20 mouse cellular contexts compared by ENCODE assay signal in the genomic region with DNA sequence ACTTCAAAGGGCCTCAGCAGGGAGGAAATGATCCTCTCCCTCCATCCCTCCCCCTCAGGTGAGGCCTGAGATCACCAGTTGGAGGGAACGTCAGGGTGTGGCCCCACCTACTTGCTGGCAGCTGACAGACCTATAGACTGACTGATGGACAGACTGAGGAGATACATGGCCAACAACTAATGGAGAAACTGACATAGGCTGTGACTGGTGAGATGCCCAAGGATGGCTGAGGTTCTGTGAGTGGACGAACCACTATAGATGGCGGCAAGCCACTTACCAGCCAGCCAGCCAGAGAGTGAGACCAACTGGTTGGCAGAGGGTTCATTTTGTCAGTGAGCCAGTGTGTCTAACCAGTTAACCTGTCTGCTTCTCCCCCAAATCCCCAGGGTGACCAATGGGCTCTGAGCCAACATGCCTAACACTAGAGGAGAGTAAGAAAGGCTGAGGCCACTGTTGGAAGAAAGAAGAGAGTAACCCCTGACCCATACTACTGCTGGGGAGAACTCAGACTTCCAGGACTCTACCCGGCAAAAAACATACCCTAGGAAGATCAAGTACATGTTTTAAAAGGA.
DNase-seq lines count a peak whose midpoint lies in the region; ATAC-seq and TF ChIP-seq lines count a peak whose summit lies in the region.
"Had no signal": no experiment of that assay in that cellular context is flagged by ENCODE, and none has a peak within 500 bp of the region (broad histone marks: within the 10 kb centered on the region; RNA-seq: fewer than 3 reads in every experiment).

No protein-coding gene starts in this region.

- WGBS in kidney, embryonic 14.5 days: 72% methylated on average over 4 of the region's 4 CpGs

- dilution Hi-C loops in CH12.LX (cut with MboI; ENCODE audit: extremely low pct_ligation_motif_present, extremely low pct_unique_long_range_greater_than_20kb, low sequenced_read_pairs): no loop called here

- 0 out of 2 replicates have a peak, but pooled peaks have one; percentile 16 for ATAC-seq in kidney, embryonic 14.5 days (ENCODE audit: low FRiP score, low TSS enrichment)
- ATAC-seq: forebrain, embryonic 14.5 days; intestine, postnatal 0 days had no signal

- no peak for TF ChIP-seq RAD21 in CH12.LX (IDR thresholded peaks at IDR 0.05; ENCODE audit: low read depth, low read length)

- DNase-seq in adrenal gland, postnatal 25 days: peak; percentile 25
- no peak for DNase-seq in adrenal gland, adult 8-10 months
- DNase-seq in heart, adult 11 months: peak; percentile 71
- no peak for DNase-seq in heart, postnatal 36 days
- DNase-seq in kidney, adult 9 months: no peak
- peak; percentile 52 for DNase-seq in CH12.LX (ENCODE audit: extremely low read depth)
- DNase-seq: cerebellum, adult 11-12 months; cerebellum, adult 9-11 months; embryo, embryonic 11 days; gastrocnemius, postnatal 10 days; heart, postnatal 4 days; kidney, adult 8-10 months had no signal

- intact Hi-C loops in heart, postnatal 36 days (cut with DNase I): no loop called here

- H3K27ac ChIP-seq in kidney, embryonic 14.5 days (ENCODE audit: low read depth, low read length): no peak overlapping the region
- no peak overlapping the region for H3K27ac ChIP-seq in CH12.LX (ENCODE audit: insufficient read depth, low read depth)
- H3K27ac ChIP-seq: embryonic facial prominence, embryonic 15.5 days; forebrain, embryonic 10.5 days; hindbrain, embryonic 13.5 days had no signal

- TF ChIP-seq POLR2A in CH12.LX (IDR thresholded peaks at IDR 0.05; ENCODE audit: low read depth, low read length): no peak

- TF ChIP-seq CTCF in CH12.LX (conservative IDR thresholded peaks at IDR 0.05 in 1 of 2, IDR thresholded peaks at IDR 0.05 in 1 of 2; ENCODE audit: low read depth in 2 of 2, low read length in 2 of 2): no peak

- H3K4me2 ChIP-seq in kidney, embryonic 14.5 days (replicated peaks; ENCODE audit: low read depth, low read length): no peak overlapping the region
- no peak overlapping the region for H3K4me2 ChIP-seq in CH12.LX (ENCODE audit: insufficient read depth, low read depth, poor library complexity, severe bottlenecking)
- H3K4me2 ChIP-seq: embryonic facial prominence, embryonic 15.5 days; heart, embryonic 12.5 days; hindbrain, embryonic 13.5 days had no signal

- in situ Hi-C loops in CH12.LX (cut with MboI; ENCODE audit: low pct_ligation_motif_present, low pct_unique_long_range_greater_than_20kb, low sequenced_read_pairs): no loop called here

- H3K27me3 ChIP-seq in kidney, embryonic 14.5 days (ENCODE audit: control insufficient read depth, insufficient read depth, low read length): no peaks in the 10 kb centered on the region
- peaks cover 5% of the 10 kb centered on the region for H3K27me3 ChIP-seq in CH12.LX (replicated peaks)
- H3K27me3 ChIP-seq: heart, embryonic 12.5 days; hindbrain, embryonic 13.5 days had no signal

- no peaks in the 10 kb centered on the region for H3K36me3 ChIP-seq in kidney, embryonic 14.5 days (ENCODE audit: control insufficient read depth, insufficient read depth, low read length)
- no peaks in the 10 kb centered on the region for H3K36me3 ChIP-seq in CH12.LX (replicated peaks in 1 of 2; ENCODE audit: control insufficient read depth in 1 of 2, insufficient read depth in 1 of 2, low read length in 1 of 2)
- H3K36me3 ChIP-seq: embryonic facial prominence, embryonic 15.5 days; forebrain, embryonic 10.5 days; heart, embryonic 12.5 days; hindbrain, embryonic 13.5 days had no signal

- H3K4me1 ChIP-seq in kidney, embryonic 14.5 days (ENCODE audit: control insufficient read depth, insufficient read depth, low read length): 0 out of 2 replicates have a peak, but pooled peaks cover 7% of the 10 kb centered on the region
- peaks cover 9 to 14% of the 10 kb centered on the region in 2 experiments for H3K4me1 ChIP-seq in CH12.LX (ENCODE audit: control insufficient read depth in 1 of 2, insufficient read depth in 2 of 2)

- no peaks in the 10 kb centered on the region for H3K79me2 ChIP-seq in CH12.LX (replicated peaks; ENCODE audit: control insufficient read depth, extremely low read depth, insufficient read depth, poor library complexity, severe bottlenecking)

- no peak overlapping the region for H3K9ac ChIP-seq in kidney, embryonic 14.5 days (ENCODE audit: low read depth, low read length)
- no peak overlapping the region for H3K9ac ChIP-seq in CH12.LX (ENCODE audit: insufficient read depth, low read depth)
- H3K9ac ChIP-seq: embryonic facial prominence, embryonic 15.5 days; heart, embryonic 12.5 days; hindbrain, embryonic 13.5 days had no signal

- no peak for TF ChIP-seq EP300 in CH12.LX (IDR thresholded peaks at IDR 0.05; ENCODE audit: low read length)

- H3K4me3 ChIP-seq in kidney, embryonic 14.5 days (ENCODE audit: low read length): no peak overlapping the region
- no peak overlapping the region for H3K4me3 ChIP-seq in CH12.LX (replicated peaks in 1 of 3; ENCODE audit: low read depth in 2 of 3, low read length in 2 of 3, poor library complexity in 1 of 3)
- H3K4me3 ChIP-seq: embryonic facial prominence, embryonic 15.5 days; erythroblast, embryonic 14.5 days; forebrain, embryonic 10.5 days; heart, embryonic 12.5 days; hindbrain, embryonic 13.5 days had no signal

- H3K9me3 ChIP-seq in kidney, embryonic 14.5 days (ENCODE audit: control insufficient read depth, low read length): no peaks in the 10 kb centered on the region
- no peaks in the 10 kb centered on the region for H3K9me3 ChIP-seq in CH12.LX (replicated peaks; ENCODE audit: low read length)
- H3K9me3 ChIP-seq: embryonic facial prominence, embryonic 15.5 days; forebrain, embryonic 10.5 days; heart, embryonic 12.5 days; hindbrain, embryonic 13.5 days had no signal

TF ChIP-seq in CH12.LX, 34 proteins besides CTCF, POLR2A, EP300 and RAD21:
- TF ChIP-seq JUN (IDR thresholded peaks at IDR 0.05; ENCODE audit: insufficient read depth, low read depth, low read length) (no peak), NRF1 (IDR thresholded peaks at IDR 0.05; ENCODE audit: low read depth, low read length) (no peak), POLR2AphosphoS2 (IDR thresholded peaks at IDR 0.05; ENCODE audit: low read depth, low read length) (no peak)

Comparison
In these comparisons a context has a peak if more than half of its experiments do, and no peak if none do; other contexts are left out.
1. DNase-seq: peak in adrenal gland, postnatal 25 days (single experiment), heart, adult 11 months (single experiment) and CH12.LX (single experiment); none in adrenal gland, adult 8-10 months (single experiment), heart, postnatal 36 days (0 of 2) and kidney, adult 9 months (single experiment).